Mouse (Mus musculus) thymus, adult 2 months (tissue): ENCODE results near the gene Krt10.

Experiments used
- CTCF ChIP-seq: fragments of 200-500 bp; IDR thresholded peaks from 2 replicates; pipeline ENCODE4 v1.5.1; 2012; ENCODE audit warnings: mild to moderate bottlenecking, control low read depth, low read length, moderate library complexity, borderline replicate concordance; ENCODE audit not compliant: control insufficient read depth, poor library complexity, insufficient read depth; ENCODE audit errors: extremely low read depth
- POLR2A ChIP-seq: fragments of 200-500 bp; IDR thresholded peaks from 2 replicates; pipeline ENCODE4 v1.6.1; 2012; ENCODE audit warnings: mild to moderate bottlenecking, low read length, control low read depth, moderate library complexity; ENCODE audit not compliant: control insufficient read depth, poor library complexity, insufficient read depth; ENCODE audit errors: extremely low read depth

GRCm38 (mm10) chr11:99361423-99361822 is 27.7 kb downstream of the Krt10 start:
- no peak for TF ChIP-seq CTCF
- TF ChIP-seq POLR2A = no peak
